Mouse (Mus musculus): Measurements from ENCODE around the gene Apol9b. TPM values are rescaled to one million over a fixed set of nuclear protein-coding genes. Genes with fewer than 3 reads are reported as not detected.

Apol9b gene
- not detected for polyA plus RNA-seq (2015; fragmentation: Illumina TruSeq; extraction: RNeasy Lipid Tissue Mini Kit (QIAGEN cat#74804); ENCODE audit: low read depth, low replicate concordance)

DNA sequence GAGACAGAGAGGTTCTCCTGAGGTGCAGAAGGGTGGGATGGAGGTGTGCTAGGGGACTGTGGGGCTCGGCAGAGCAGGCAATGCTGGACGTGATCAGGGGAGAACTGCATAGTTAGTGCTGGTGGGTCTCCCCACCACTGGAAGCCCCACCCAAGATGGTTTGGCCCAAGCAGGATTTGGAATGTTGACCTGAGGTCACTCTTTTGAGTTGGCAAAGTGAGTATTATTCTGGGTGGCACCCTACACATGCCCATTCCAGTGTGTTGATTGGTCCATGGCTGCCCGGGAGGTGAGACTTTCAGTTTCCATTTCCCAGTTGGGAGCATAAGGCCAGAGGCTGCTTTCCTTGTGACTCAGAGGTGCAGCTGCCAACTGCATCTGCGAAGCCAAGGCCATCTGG lies at the start of gene Apol9b:
Gene Apol9b, plus strand, starts transcription at position 301 of the 400 bp plus-strand sequence.

GRCm38 (mm10) chr15:77698656-77699055 lies 30.2 kb upstream of the Apol9b start, which contains the start of gene Apol7e:
Apol7e (plus strand) TSS chr15:77698857.

GRCm38 (mm10) chr15:77756848-77757247 lies 28.0 kb downstream of the Apol9b start, which contains the start of gene Apol8:
Apol8 (minus strand) TSS chr15:77757003.

Other genes with a start within 250 kb of the Apol9b start
- not detected for gene Apol11a, start 220.8 kb upstream of the Apol9b start, polyA plus RNA-seq (2015; fragmentation: Illumina TruSeq; extraction: RNeasy Lipid Tissue Mini Kit (QIAGEN cat#74804); ENCODE audit: low read depth, low replicate concordance)
- gene Apol7c, start 195.7 kb upstream of the Apol9b start, polyA plus RNA-seq (2015; fragmentation: Illumina TruSeq; extraction: RNeasy Lipid Tissue Mini Kit (QIAGEN cat#74804); ENCODE audit: low read depth, low replicate concordance), result not detected
- gene 1700025B11Rik, start 167.1 kb upstream of the Apol9b start, polyA plus RNA-seq (2015; fragmentation: Illumina TruSeq; extraction: RNeasy Lipid Tissue Mini Kit (QIAGEN cat#74804); ENCODE audit: low read depth, low replicate concordance), result not detected
- gene Apol10b, start 132.9 kb upstream of the Apol9b start, polyA plus RNA-seq (2015; fragmentation: Illumina TruSeq; extraction: RNeasy Lipid Tissue Mini Kit (QIAGEN cat#74804); ENCODE audit: low read depth, low replicate concordance), result 0.37 TPM
- gene Gm36245, start 129.8 kb upstream of the Apol9b start, polyA plus RNA-seq (2015; fragmentation: Illumina TruSeq; extraction: RNeasy Lipid Tissue Mini Kit (QIAGEN cat#74804); ENCODE audit: low read depth, low replicate concordance), result not detected
- not detected for gene Apol11b, start 85.8 kb upstream of the Apol9b start, polyA plus RNA-seq (2015; fragmentation: Illumina TruSeq; extraction: RNeasy Lipid Tissue Mini Kit (QIAGEN cat#74804); ENCODE audit: low read depth, low replicate concordance)
- gene Apol7e, start 30.2 kb upstream of the Apol9b start, polyA plus RNA-seq (2015; fragmentation: Illumina TruSeq; extraction: RNeasy Lipid Tissue Mini Kit (QIAGEN cat#74804); ENCODE audit: low read depth, low replicate concordance), result not detected
- 4.6 TPM for gene Apol8, start 28.0 kb downstream of the Apol9b start, polyA plus RNA-seq (2015; fragmentation: Illumina TruSeq; extraction: RNeasy Lipid Tissue Mini Kit (QIAGEN cat#74804); ENCODE audit: low read depth, low replicate concordance)
- 23.2 TPM for gene Myh9, start 113.1 kb downstream of the Apol9b start, polyA plus RNA-seq (2015; fragmentation: Illumina TruSeq; extraction: RNeasy Lipid Tissue Mini Kit (QIAGEN cat#74804); ENCODE audit: low read depth, low replicate concordance)
- 218 TPM for gene Txn2, start 200.0 kb downstream of the Apol9b start, polyA plus RNA-seq (2015; fragmentation: Illumina TruSeq; extraction: RNeasy Lipid Tissue Mini Kit (QIAGEN cat#74804); ENCODE audit: low read depth, low replicate concordance)
- gene Foxred2, start 227.7 kb downstream of the Apol9b start, polyA plus RNA-seq (2015; fragmentation: Illumina TruSeq; extraction: RNeasy Lipid Tissue Mini Kit (QIAGEN cat#74804); ENCODE audit: low read depth, low replicate concordance), result 10.3 TPM
- 107 TPM for gene Eif3d, start 241.8 kb downstream of the Apol9b start, polyA plus RNA-seq (2015; fragmentation: Illumina TruSeq; extraction: RNeasy Lipid Tissue Mini Kit (QIAGEN cat#74804); ENCODE audit: low read depth, low replicate concordance)